In the genomic region with DNA sequence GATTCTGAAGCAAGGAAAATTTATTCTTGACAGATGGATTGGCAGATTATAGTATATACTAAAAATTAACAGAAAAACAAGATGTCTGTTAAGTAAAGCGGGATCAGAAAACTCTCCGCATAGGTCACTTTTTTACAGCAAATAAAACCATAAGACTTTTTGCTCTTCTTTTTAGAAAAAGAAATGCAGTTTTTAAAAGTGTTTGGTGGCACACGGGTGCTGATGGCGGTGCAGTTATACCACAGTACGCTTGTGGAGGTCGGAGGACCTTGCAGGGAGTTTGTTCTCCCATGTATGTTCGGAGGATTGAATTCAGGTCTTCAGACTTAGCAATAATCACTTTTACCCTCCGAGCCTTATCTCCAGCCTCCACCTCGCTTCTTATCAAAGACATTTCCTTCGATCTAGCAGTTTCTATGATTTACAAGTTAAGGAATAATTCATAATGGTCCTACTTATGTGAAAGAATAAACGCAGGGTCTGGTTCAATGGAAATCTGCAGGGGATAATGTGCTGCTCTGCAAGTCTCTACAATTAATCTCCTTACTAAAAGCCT, we compare ENCODE assay signal across 8 mouse cellular contexts.
DNase-seq lines count a peak whose midpoint lies in the region; ATAC-seq lines count a peak whose summit lies in the region.

No protein-coding gene starts in this region.

- H3K4me3 ChIP-seq in embryonic facial prominence, embryonic 12.5 days = peak overlapping the region; percentile 24
- peak overlapping the region; percentile 36 for H3K4me3 ChIP-seq in intestine, embryonic 16.5 days (ENCODE audit: low read length)
- H3K4me3 ChIP-seq in neural tube, embryonic 13.5 days = peak overlapping the region; percentile 31

- H3K9ac ChIP-seq in embryonic facial prominence, embryonic 12.5 days = peak overlapping the region; percentile 40
- H3K9ac ChIP-seq in intestine, embryonic 16.5 days (ENCODE audit: low read depth, low read length) = peak overlapping the region; percentile 65
- H3K9ac ChIP-seq in neural tube, embryonic 13.5 days = peak overlapping the region; percentile 67

- no peaks in the 10 kb centered on the region for H3K9me3 ChIP-seq in embryonic facial prominence, embryonic 12.5 days
- H3K9me3 ChIP-seq in intestine, embryonic 16.5 days (ENCODE audit: control insufficient read depth, low read length) = no peaks in the 10 kb centered on the region
- H3K9me3 ChIP-seq in neural tube, embryonic 13.5 days = no peaks in the 10 kb centered on the region

- H3K27ac ChIP-seq in embryonic facial prominence, embryonic 12.5 days = peak overlapping the region; percentile 94
- peak overlapping the region; percentile 86 for H3K27ac ChIP-seq in intestine, embryonic 16.5 days (ENCODE audit: low read length)
- H3K27ac ChIP-seq in neural tube, embryonic 13.5 days (replicated peaks) = peak overlapping the region; percentile 94

- H3K4me1 ChIP-seq in embryonic facial prominence, embryonic 12.5 days = peaks cover 4% of the 10 kb centered on the region
- H3K4me1 ChIP-seq in intestine, embryonic 16.5 days (ENCODE audit: control insufficient read depth, insufficient read depth, low read length) = 0 out of 2 replicates have a peak, but pooled peaks cover 5% of the 10 kb centered on the region
- H3K4me1 ChIP-seq in neural tube, embryonic 13.5 days (replicated peaks) = peaks cover 28% of the 10 kb centered on the region

- ATAC-seq in embryonic facial prominence, embryonic 12.5 days (ENCODE audit: insufficient number of reproducible peaks, insufficient read depth, low FRiP score, low TSS enrichment) = no peak
- ATAC-seq in intestine, embryonic 16.5 days = no peak
- ATAC-seq in neural tube, embryonic 13.5 days (ENCODE audit: low read depth) = peak; percentile 41; the same call in 1 of the 2 replicates

- DNase-seq in cerebellum, adult 8-10 months = peak; percentile 44
- no peak for DNase-seq in cerebellum, adult 11 months
- peak; percentile 78 for DNase-seq in 416B (ENCODE audit: low read depth)
- no peak for DNase-seq in right cerebral cortex, postnatal 14 days
- DNase-seq in left cerebral cortex, postnatal 4 days = no peak

- H3K4me2 ChIP-seq in embryonic facial prominence, embryonic 12.5 days (replicated peaks) = peak overlapping the region; percentile 50
- peak overlapping the region; percentile 63 for H3K4me2 ChIP-seq in intestine, embryonic 16.5 days (ENCODE audit: low read depth, low read length)
- H3K4me2 ChIP-seq in neural tube, embryonic 13.5 days = peak overlapping the region; percentile 64

- no peaks in the 10 kb centered on the region for H3K27me3 ChIP-seq in embryonic facial prominence, embryonic 12.5 days
- no peaks in the 10 kb centered on the region for H3K27me3 ChIP-seq in intestine, embryonic 16.5 days (replicated peaks; ENCODE audit: control insufficient read depth, insufficient read depth, low read length)
- H3K27me3 ChIP-seq in neural tube, embryonic 13.5 days = no peaks in the 10 kb centered on the region

- no peaks in the 10 kb centered on the region for H3K36me3 ChIP-seq in embryonic facial prominence, embryonic 12.5 days
- H3K36me3 ChIP-seq in intestine, embryonic 16.5 days (ENCODE audit: control insufficient read depth, insufficient read depth, low read length) = no peaks in the 10 kb centered on the region
- H3K36me3 ChIP-seq in neural tube, embryonic 13.5 days = no peaks in the 10 kb centered on the region

- 13% methylated on average over 11 of the region's 11 CpGs for WGBS in embryonic facial prominence, embryonic 12.5 days
- WGBS in intestine, embryonic 16.5 days = 7% methylated on average over 11 of the region's 11 CpGs
- WGBS in neural tube, embryonic 13.5 days = 12% methylated on average over 11 of the region's 11 CpGs

- intact Hi-C loops in left cerebral cortex, postnatal 4 days (cut with DNase I) = loop anchor here (2.0 kb wide), 1 partner anchor 51 kb away; no protein-coding TSS in a partner anchor

Comparison
In these comparisons a context has a peak if more than half of its experiments do, and no peak if none do; other contexts are left out.
1. DNase-seq: peak in cerebellum, adult 8-10 months (single experiment) and 416B (single experiment); none in cerebellum, adult 11 months (single experiment), right cerebral cortex, postnatal 14 days (single experiment) and left cerebral cortex, postnatal 4 days (single experiment).
2. Peak in every context shown above with its lines, with median percentiles within 50 percentile points of each other: H3K27ac ChIP-seq, H3K4me2 ChIP-seq, H3K4me3 ChIP-seq and H3K9ac ChIP-seq.